Mouse (Mus musculus) cerebellum, adult 18-20 months (tissue): Measurements from ENCODE around the gene Trpc4ap.
"Not testable (repeated sequence)": the region's sequence is repeated elsewhere in the genome, so short reads cannot be mapped to it uniquely, and the experiment has no call there.

Source experiments
- DNase-seq, 2 experiments: peaks; one replicate each; pipeline ENCODE4 v3.0.0; 2021

Gene Trpc4ap

GRCm38 (mm10) chr2:155610978-155611377 lies 81.2 kb downstream of the Trpc4ap start, which contains the start of gene Myh7b:
TSS of gene Myh7b (plus strand) at chr2:155611212.
- no peak for DNase-seq

- peak; percentile 77 to 84 for DNase-seq
Observed at GRCm38 (mm10) chr2:155606360-155606759, 85.8 kb downstream of the Trpc4ap start.

- DNase-seq: not testable (repeated sequence)
Observed at GRCm38 (mm10) chr2:155605236-155605589, 87.0 kb downstream of the Trpc4ap start.

GRCm38 (mm10) chr2:155604560-155605235 lies 87.5 kb downstream of the Trpc4ap start:
- no peak for DNase-seq

- DNase-seq: no peak
Observed at GRCm38 (mm10) chr2:155603707-155604106, 88.5 kb downstream of the Trpc4ap start.

- no peak for DNase-seq
Observed at GRCm38 (mm10) chr2:155595516-155595915, 96.7 kb downstream of the Trpc4ap start.

- DNase-seq: no peak
Observed at GRCm38 (mm10) chr2:155592854-155593283, 99.3 kb downstream of the Trpc4ap start.

GRCm38 (mm10) chr2:155592137-155592853 lies 99.9 kb downstream of the Trpc4ap start, which contains the start of gene Gss:
TSS of gene Gss (minus strand) at chr2:155592810.
- DNase-seq: peak; percentile 96 to 99

GRCm38 (mm10) chr2:155591676-155592075 lies 100.5 kb downstream of the Trpc4ap start:
- DNase-seq: no peak

GRCm38 (mm10) chr2:155590876-155591275 lies 101.3 kb downstream of the Trpc4ap start:
- DNase-seq: no peak

- DNase-seq: no peak
Observed at GRCm38 (mm10) chr2:155589521-155589920, 102.7 kb downstream of the Trpc4ap start.

- DNase-seq: no peak
Observed at GRCm38 (mm10) chr2:155588136-155588535, 104.0 kb downstream of the Trpc4ap start.

GRCm38 (mm10) chr2:155585486-155585885 lies 106.7 kb downstream of the Trpc4ap start:
- no peak for DNase-seq

GRCm38 (mm10) chr2:155585082-155585481 lies 107.1 kb downstream of the Trpc4ap start:
- no peak for DNase-seq
